Mouse (Mus musculus) ES-Bruce4 (cell line): ENCODE results near the gene Chpf2. TPM values are rescaled to one million over a fixed set of nuclear protein-coding genes. Genes with fewer than 3 reads are reported as not detected.

Experiments used
- H3K27ac ChIP-seq: 2 replicates; pipeline ENCODE4 v1.5.1; 2012; ENCODE audit warnings: low read length, inconsistent platforms; ENCODE audit not compliant: insufficient read depth
- H3K27me3 ChIP-seq: 2 replicates; pipeline ENCODE4 v1.6.1; 2012; ENCODE audit warnings: mild to moderate bottlenecking, low read length, inconsistent platforms; ENCODE audit not compliant: control insufficient read depth, poor library complexity, insufficient read depth, severe bottlenecking
- H3K36me3 ChIP-seq: 2 replicates; pipeline ENCODE4 v1.6.1; 2012; ENCODE audit warnings: inconsistent platforms, mild to moderate bottlenecking, low read length, moderate library complexity; ENCODE audit not compliant: control insufficient read depth, poor library complexity, insufficient read depth, severe bottlenecking
- H3K4me1 ChIP-seq: one replicate; pipeline ENCODE4 v1.8.1; 2011; ENCODE audit warnings: low read length; ENCODE audit not compliant: control insufficient read depth, insufficient read depth
- H3K4me3 ChIP-seq: 2 replicates; pipeline ENCODE4 v1.5.1; 2011; ENCODE audit warnings: low read depth, mild to moderate bottlenecking, low read length
- H3K9ac ChIP-seq: 2 replicates; pipeline ENCODE4 v1.6.1; 2012; ENCODE audit warnings: low read depth, mild to moderate bottlenecking, inconsistent platforms; ENCODE audit not compliant: poor library complexity, severe bottlenecking
- H3K9me3 ChIP-seq: replicated peaks from 2 replicates; pipeline ENCODE4 v1.6.1; 2012; ENCODE audit warnings: mild to moderate bottlenecking, low read length, inconsistent platforms; ENCODE audit not compliant: control insufficient read depth, poor library complexity, insufficient read depth, severe bottlenecking
- CTCF ChIP-seq: IDR thresholded peaks from one replicate; pipeline ENCODE4 v1.8.1; 2011; ENCODE audit warnings: low read depth, low read length
- EP300 ChIP-seq: IDR thresholded peaks from 2 replicates; pipeline ENCODE4 v1.6.1; 2011; ENCODE audit warnings: low read depth, low read length; ENCODE audit not compliant: insufficient read depth
- POLR2A ChIP-seq: IDR thresholded peaks from one replicate; pipeline ENCODE4 v1.8.1; 2011; ENCODE audit warnings: low read length; ENCODE audit not compliant: insufficient read depth
- polyA plus RNA-seq: library from polyadenylated mRNA; stranded (reverse); fragments of >200 nt; gene quantifications from 2 replicates; pipeline ENCODE4 v1.2.4, GENCODE M21; 2011; ENCODE audit warnings: low read depth; ENCODE audit not compliant: missing spikeins, insufficient read depth, insufficient read length

The Chpf2 gene
- polyA plus RNA-seq, 1 experiment = 8.3 TPM

GRCm38 (mm10) chr5:24601911-24602750 lies 15.6 kb downstream of the Chpf2 start:
- TF ChIP-seq POLR2A (no peak), EP300 (no peak), CTCF (no peak)
- Histone ChIP-seq H3K27ac (no peak overlapping the region), H3K4me1 (no peaks in the 10 kb centered on the region), H3K27me3 (peaks cover 12% of the 10 kb centered on the region), H3K9me3 (no peaks in the 10 kb centered on the region), H3K4me3 (peak overlapping the region; percentile 70), H3K36me3 (no peaks in the 10 kb centered on the region), H3K9ac (peak overlapping the region; percentile 85)

- Histone ChIP-seq H3K9ac (peak overlapping the region; percentile 85), H3K4me3 (peak overlapping the region; percentile 70), H3K9me3 (no peaks in the 10 kb centered on the region), H3K36me3 (no peaks in the 10 kb centered on the region), H3K27me3 (peaks cover 12% of the 10 kb centered on the region), H3K4me1 (no peaks in the 10 kb centered on the region), H3K27ac (no peak overlapping the region)
- TF ChIP-seq CTCF (no peak), EP300 (no peak), POLR2A (no peak)
Observed at GRCm38 (mm10) chr5:24602751-24603343, 16.3 kb downstream of the Chpf2 start.

- Histone ChIP-seq H3K4me3 (no peak overlapping the region), H3K4me1 (no peaks in the 10 kb centered on the region), H3K9ac (no peak overlapping the region), H3K9me3 (no peaks in the 10 kb centered on the region), H3K27me3 (peaks cover 10% of the 10 kb centered on the region), H3K36me3 (no peaks in the 10 kb centered on the region), H3K27ac (no peak overlapping the region)
- TF ChIP-seq EP300 = no peak
- TF ChIP-seq POLR2A = no peak
- no peak for TF ChIP-seq CTCF
Observed at GRCm38 (mm10) chr5:24603431-24604010, 17.0 kb downstream of the Chpf2 start.

GRCm38 (mm10) chr5:24604080-24604655 lies 17.6 kb downstream of the Chpf2 start:
- H3K4me1 ChIP-seq = no peaks in the 10 kb centered on the region
- no peaks in the 10 kb centered on the region for H3K9me3 ChIP-seq
- H3K27me3 ChIP-seq = peaks cover 10% of the 10 kb centered on the region
- H3K4me3 ChIP-seq = peak overlapping the region; percentile 54
- H3K9ac ChIP-seq = peak overlapping the region; percentile 46
- no peaks in the 10 kb centered on the region for H3K36me3 ChIP-seq
- TF ChIP-seq POLR2A (no peak), EP300 (no peak), CTCF (no peak)
- H3K27ac ChIP-seq = no peak overlapping the region

- no peak overlapping the region for H3K27ac ChIP-seq
- peak overlapping the region; percentile 46 for H3K9ac ChIP-seq
- H3K4me3 ChIP-seq = peak overlapping the region; percentile 54
- TF ChIP-seq POLR2A (no peak), EP300 (0 out of 2 replicates have a peak, but pooled peaks have one; percentile 4), CTCF (no peak)
- H3K9me3 ChIP-seq = no peaks in the 10 kb centered on the region
- H3K36me3 ChIP-seq = no peaks in the 10 kb centered on the region
- H3K27me3 ChIP-seq = peaks cover 10% of the 10 kb centered on the region
- no peaks in the 10 kb centered on the region for H3K4me1 ChIP-seq
Observed at GRCm38 (mm10) chr5:24604656-24605100, 18.1 kb downstream of the Chpf2 start.
